Mouse (Mus musculus) heart, postnatal 0 days (tissue): ENCODE results near the gene Gm49366. TPM values are rescaled to one million over a fixed set of nuclear protein-coding genes. Genes with fewer than 3 reads are reported as not detected.
"Not testable (repeated sequence)": the region's sequence is repeated elsewhere in the genome, so short reads cannot be mapped to it uniquely, and the experiment has no call there.

ENCODE experiments used
- ATAC-seq: fragments of 200-750 bp; cut with Nextera tagmentation; 2 replicates; pipeline ENCODE4 v1.8.0; 2017; ENCODE audit warnings: low read depth, moderate number of reproducible peaks, moderate library complexity; ENCODE audit not compliant: insufficient read depth
- DNase-seq: peaks from one replicate; pipeline ENCODE4 v3.0.0-alpha.2; 2016; ENCODE audit warnings: low spot score
- H3K27ac ChIP-seq: fragments of 300-500 bp; sonication (generic); 2 replicates; pipeline ENCODE4 v1.5.1; 2014; ENCODE audit warnings: low read depth, mild to moderate bottlenecking
- H3K27me3 ChIP-seq: fragments of 300-500 bp; sonication (generic); 2 replicates; pipeline ENCODE4 v1.6.1; 2014; ENCODE audit warnings: low read length, mixed read lengths; ENCODE audit not compliant: control insufficient read depth, insufficient read depth
- H3K36me3 ChIP-seq: fragments of 300-500 bp; sonication (generic); replicated peaks from 2 replicates; pipeline ENCODE4 v1.6.1; 2014; ENCODE audit warnings: low read length, mixed read lengths; ENCODE audit not compliant: control insufficient read depth, insufficient read depth
- H3K4me1 ChIP-seq: fragments of 300-500 bp; sonication (generic); 2 replicates; pipeline ENCODE4 v1.6.1; 2014; ENCODE audit warnings: antibody characterized with exemption; ENCODE audit not compliant: control insufficient read depth, insufficient read depth
- H3K4me2 ChIP-seq: fragments of 300-500 bp; sonication (generic); 2 replicates; pipeline ENCODE4 v1.6.1; 2014; ENCODE audit warnings: low read depth, mild to moderate bottlenecking, low read length, moderate library complexity
- H3K4me3 ChIP-seq: fragments of 300-500 bp; sonication (generic); 2 replicates; pipeline ENCODE4 v1.5.1; 2014; ENCODE audit warnings: low read depth, low read length
- H3K9ac ChIP-seq: fragments of 300-500 bp; sonication (generic); replicated peaks from 2 replicates; pipeline ENCODE4 v1.6.1; 2014; ENCODE audit warnings: low read depth, low read length, mixed read lengths
- H3K9me3 ChIP-seq: fragments of 300-500 bp; sonication (generic); replicated peaks from 2 replicates; pipeline ENCODE4 v1.6.1; 2016; ENCODE audit warnings: low read length; ENCODE audit not compliant: control insufficient read depth
- CTCF ChIP-seq: IDR thresholded peaks from 2 replicates; pipeline ENCODE4 v1.5.1; 2016; ENCODE audit warnings: antibody characterized with exemption, control low read depth, low read depth
- EP300 ChIP-seq: IDR thresholded peaks from 2 replicates; pipeline ENCODE4 v1.6.1; 2016; ENCODE audit warnings: antibody characterized with exemption, low read depth
- whole genome bisulfite sequencing: fragments of 180-500 bp; shearing (Covaris S2); extraction: QIAGEN DNeasy Blood & Tissue Kit; methylation state at CpG from one replicate; pipeline ENCODE4 v1.1.7; 2014; 5-methylcytosine and 5-hydroxymethylcytosine counted together
- polyA plus RNA-seq: library from polyadenylated mRNA; unstranded; fragments of >200 nt; fragmentation: Nextera tagmentation; extraction: Ambion mirVana; gene quantifications from 2 replicates; pipeline ENCODE4 v1.2.1, GENCODE M21; 2015
- total RNA-seq: library from RNA; depleted of rRNA; stranded (reverse); fragments of >200 nt; gene quantifications from 2 replicates; pipeline ENCODE4 v1.2.3, GENCODE M21; 2014; ENCODE audit warnings: low replicate concordance

The Gm49366 gene
- total and polyA plus RNA-seq, 2 experiments from 2014 or later = not detected

GRCm38 (mm10) chr12:84023052-84023745 is 15.5 kb upstream of the Gm49366 start:
- Histone ChIP-seq H3K4me3 (no peak overlapping the region), H3K9me3 (no peaks in the 10 kb centered on the region), H3K4me2 (no peak overlapping the region), H3K9ac (no peak overlapping the region), H3K36me3 (no peaks in the 10 kb centered on the region), H3K4me1 (peaks cover 6% of the 10 kb centered on the region; the same call in 1 of the 2 replicates), H3K27ac (no peak overlapping the region), H3K27me3 (no peaks in the 10 kb centered on the region)
- no peak for ATAC-seq
- TF ChIP-seq EP300 = no peak
- TF ChIP-seq CTCF = no peak
- WGBS = 87% methylated on average over 9 of the region's 9 CpGs
- DNase-seq = no peak

- WGBS = 75% methylated on average over 7 of the region's 7 CpGs
- Histone ChIP-seq H3K36me3 (no peaks in the 10 kb centered on the region), H3K9me3 (no peaks in the 10 kb centered on the region), H3K27ac (no peak overlapping the region), H3K4me1 (no peaks in the 10 kb centered on the region), H3K9ac (no peak overlapping the region), H3K4me3 (no peak overlapping the region), H3K27me3 (no peaks in the 10 kb centered on the region), H3K4me2 (no peak overlapping the region)
- ATAC-seq (no peak), DNase-seq (no peak)
- TF ChIP-seq CTCF = no peak
- TF ChIP-seq EP300 = no peak
Observed at GRCm38 (mm10) chr12:84025888-84026287, 12.8 kb upstream of the Gm49366 start.

GRCm38 (mm10) chr12:84028328-84028727 is 10.4 kb upstream of the Gm49366 start:
- H3K4me3 ChIP-seq, H3K9me3 ChIP-seq, H3K36me3 ChIP-seq, H3K27me3 ChIP-seq, DNase-seq, H3K9ac ChIP-seq, H3K27ac ChIP-seq, H3K4me2 ChIP-seq, ATAC-seq, H3K4me1 ChIP-seq: not testable (repeated sequence)
- WGBS = 69% methylated on average over 3 of the region's 3 CpGs

- not testable (repeated sequence) for H3K4me1 ChIP-seq, H3K36me3 ChIP-seq
Observed at GRCm38 (mm10) chr12:84029043-84029442, 9.7 kb upstream of the Gm49366 start.

GRCm38 (mm10) chr12:84030659-84031332 is 7.9 kb upstream of the Gm49366 start:
- 0 out of 2 replicates have a peak, but pooled peaks have one; percentile 38 for TF ChIP-seq EP300
- TF ChIP-seq CTCF = peak; percentile 95
- Histone ChIP-seq H3K36me3 (no peaks in the 10 kb centered on the region), H3K4me2 (no peak overlapping the region), H3K27me3 (no peaks in the 10 kb centered on the region), H3K9ac (no peak overlapping the region), H3K9me3 (no peaks in the 10 kb centered on the region), H3K27ac (no peak overlapping the region), H3K4me1 (no peaks in the 10 kb centered on the region), H3K4me3 (no peak overlapping the region)
- DNase-seq = peak; percentile 72
- 48% methylated on average over 4 of the region's 4 CpGs for WGBS
- ATAC-seq = peak; percentile 79

More at GRCm38 (mm10) chr12:84029043-84029442, 9.7 kb upstream of the Gm49366 start:
- DNase-seq, H3K9me3 ChIP-seq, H3K27me3 ChIP-seq, H3K4me3 ChIP-seq, H3K4me2 ChIP-seq, H3K9ac ChIP-seq, H3K27ac ChIP-seq, ATAC-seq: not testable (repeated sequence)
- WGBS = 95% methylated on average over 1 of the region's 1 CpGs
